In genomic region chr13:111756986-111757385, GRCm38 (mm10) we compare ENCODE assay signal across 33 mouse cellular contexts.
"Had no signal": no experiment of that assay in that cellular context is flagged by ENCODE, and none has a peak within 500 bp of the region (broad histone marks: within the 10 kb centered on the region; RNA-seq: fewer than 3 reads in every experiment).

No protein-coding gene starts in this region.

- H3K4me1 ChIP-seq: heart, embryonic 10.5 days; heart, embryonic 12.5 days; heart, embryonic 13.5 days; heart, embryonic 15.5 days; hindbrain, embryonic 10.5 days; hindbrain, embryonic 12.5 days; hindbrain, embryonic 13.5 days; hindbrain, embryonic 15.5 days; kidney, embryonic 15.5 days had no signal

- H3K9ac ChIP-seq: heart, embryonic 12.5 days; heart, embryonic 13.5 days; heart, embryonic 15.5 days; hindbrain, embryonic 12.5 days; hindbrain, embryonic 13.5 days; hindbrain, embryonic 14.5 days; hindbrain, embryonic 15.5 days; kidney, embryonic 15.5 days had no signal

- H3K4me2 ChIP-seq: heart, embryonic 11.5 days; heart, embryonic 12.5 days; heart, embryonic 13.5 days; heart, embryonic 15.5 days; hindbrain, embryonic 12.5 days; hindbrain, embryonic 13.5 days; hindbrain, embryonic 14.5 days; hindbrain, embryonic 15.5 days; kidney, embryonic 15.5 days had no signal

- ATAC-seq: hindbrain, embryonic 16.5 days; hindbrain, postnatal 0 days; inflammation-experienced regulatory T-cells, adult 6 months; intestine, embryonic 16.5 days; intestine, postnatal 0 days had no signal

- DNase-seq: heart, postnatal 10 days; heart, postnatal 36 days; heart, postnatal 4 days; kidney, adult 11 months; kidney, adult 2 months; kidney, adult 8-10 months; kidney, adult 9 months; kidney, postnatal 10 days; kidney, postnatal 14 days; kidney, postnatal 25 days; kidney, postnatal 36 days; kidney, postnatal 4 days; layer of hippocampus, adult 9-11 months; layer of hippocampus, postnatal 36 days had no signal

- H3K27me3 ChIP-seq: heart, embryonic 12.5 days; heart, embryonic 13.5 days; heart, embryonic 15.5 days; hindbrain, embryonic 12.5 days; hindbrain, embryonic 13.5 days; hindbrain, embryonic 15.5 days; kidney, embryonic 15.5 days had no signal

- H3K27ac ChIP-seq: heart, embryonic 10.5 days; heart, embryonic 13.5 days; heart, embryonic 15.5 days; hindbrain, embryonic 10.5 days; hindbrain, embryonic 12.5 days; hindbrain, embryonic 13.5 days; hindbrain, embryonic 14.5 days; hindbrain, embryonic 15.5 days; hindbrain, postnatal 0 days; kidney, embryonic 15.5 days; kidney, postnatal 0 days; layer of hippocampus, adult 2 months; left cerebral cortex, adult 2 months had no signal

- H3K4me3 ChIP-seq: heart, embryonic 10.5 days; heart, embryonic 12.5 days; heart, embryonic 13.5 days; heart, embryonic 15.5 days; hindbrain, embryonic 10.5 days; hindbrain, embryonic 12.5 days; hindbrain, embryonic 13.5 days; hindbrain, embryonic 15.5 days; kidney, embryonic 15.5 days; layer of hippocampus, adult 2 months; left cerebral cortex, adult 2 months had no signal

- H3K9me3 ChIP-seq: heart, embryonic 10.5 days; heart, embryonic 12.5 days; heart, embryonic 13.5 days; heart, embryonic 15.5 days; hindbrain, embryonic 12.5 days; hindbrain, embryonic 13.5 days; hindbrain, embryonic 15.5 days; kidney, embryonic 15.5 days had no signal
